Mouse (Mus musculus) cerebellum, postnatal 36 days (tissue): ENCODE measurements around the gene Babam2.

Experiments used
- DNase-seq, 2 experiments: peaks; one replicate each; pipeline ENCODE4 v3.0.0; 2021 to 2022; ENCODE audit warnings: mixed read lengths in 2 of 2

Gene Babam2

DNA sequence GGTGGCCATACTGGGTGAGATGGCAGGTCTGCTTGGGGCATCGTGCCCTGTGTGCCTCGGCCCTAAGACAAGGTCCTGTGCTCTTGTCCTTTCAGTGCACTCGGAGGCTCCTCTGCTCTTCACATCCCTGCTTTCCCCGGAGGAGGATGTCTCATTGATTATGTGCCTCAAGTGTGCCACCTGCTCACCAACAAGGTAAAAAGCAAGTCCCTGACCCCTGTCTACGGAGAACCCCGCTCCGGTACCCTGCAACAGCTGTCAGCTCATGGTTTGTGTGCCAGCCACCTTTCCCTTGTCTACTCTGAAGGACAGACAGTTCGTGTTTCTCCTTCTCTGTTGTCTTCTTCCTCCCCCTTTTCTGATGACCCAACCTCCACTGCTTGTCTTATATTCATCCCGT, 303.8 kb downstream of the Babam2 start:
- DNase-seq: no peak

DNA sequence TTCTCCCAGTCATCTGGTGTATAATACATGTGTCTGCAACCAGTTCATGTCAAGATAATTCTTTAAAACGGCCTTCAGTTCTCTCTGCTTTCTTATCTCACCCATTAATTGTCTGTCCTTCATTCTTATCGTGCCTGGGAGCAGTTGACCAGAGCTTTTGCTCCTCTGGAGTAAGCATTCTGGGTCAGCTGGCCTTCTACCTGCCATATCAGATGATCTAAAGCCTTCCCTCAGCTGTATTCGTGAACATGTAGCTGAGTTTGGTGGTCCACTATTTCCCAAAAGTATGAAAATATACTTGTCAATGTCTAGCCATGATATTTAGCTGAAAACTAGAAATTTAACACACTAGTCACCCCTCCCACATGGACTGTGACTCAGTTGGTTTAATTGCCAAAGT, 304.3 kb downstream of the Babam2 start:
- no peak for DNase-seq

DNA sequence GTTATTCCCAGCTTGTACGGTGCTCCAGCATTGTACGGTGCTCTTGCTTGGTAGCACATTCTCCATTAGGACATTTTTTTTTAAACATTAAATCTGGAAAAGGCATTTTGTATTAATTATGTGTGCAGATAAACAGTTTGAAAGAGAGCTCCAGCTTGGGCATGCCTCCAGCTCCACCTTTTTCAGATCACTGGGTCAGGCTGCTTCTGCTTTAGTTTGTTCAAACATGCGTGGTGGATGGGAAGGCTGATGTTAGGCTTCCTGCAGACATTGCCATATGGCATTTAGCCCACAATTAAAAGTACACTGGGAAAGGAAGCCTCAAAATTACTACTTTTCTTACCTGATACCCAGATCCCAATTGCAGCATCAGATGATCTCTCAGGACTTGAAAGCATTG, 310.9 kb downstream of the Babam2 start:
- no peak for DNase-seq

DNA sequence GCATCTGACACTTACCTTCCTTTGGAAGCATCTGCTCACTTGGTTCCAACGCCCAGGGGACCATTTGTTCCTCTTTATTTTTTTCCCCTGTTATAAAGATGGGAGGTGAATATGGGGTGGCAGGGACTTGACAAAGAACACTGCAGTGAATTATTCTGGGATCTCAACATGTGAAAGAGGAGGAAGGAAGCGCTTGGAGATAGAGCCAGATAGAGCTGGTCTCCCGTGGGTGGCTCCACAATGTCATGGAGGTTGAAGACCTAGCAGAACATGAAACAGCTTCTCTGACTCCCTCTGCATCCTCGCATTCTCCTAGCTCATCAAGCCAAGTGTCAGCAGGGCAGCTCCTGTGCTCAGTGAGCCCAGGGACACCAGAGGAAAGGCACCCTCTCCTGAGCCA, 312.6 kb downstream of the Babam2 start:
- DNase-seq: no peak

DNA sequence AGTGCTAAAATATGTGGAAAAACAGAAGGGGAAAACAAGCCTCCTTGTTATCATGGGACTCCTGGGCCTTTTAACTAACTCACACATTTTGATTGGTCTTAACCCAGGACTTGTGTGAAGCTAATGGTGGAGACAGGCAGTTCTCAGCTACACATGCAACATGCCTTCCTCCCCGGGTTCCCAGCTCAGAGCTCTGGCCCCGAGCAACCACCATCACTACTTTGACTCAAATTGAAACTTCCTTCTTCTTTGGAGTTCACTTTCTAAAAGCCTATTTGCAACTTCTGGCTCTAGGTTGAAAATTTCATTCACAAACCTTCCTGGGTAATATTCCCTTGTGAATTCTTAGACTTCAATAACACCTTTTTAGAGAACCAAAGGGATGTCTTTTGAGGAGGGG, 315.6 kb downstream of the Babam2 start:
- no peak for DNase-seq

DNA sequence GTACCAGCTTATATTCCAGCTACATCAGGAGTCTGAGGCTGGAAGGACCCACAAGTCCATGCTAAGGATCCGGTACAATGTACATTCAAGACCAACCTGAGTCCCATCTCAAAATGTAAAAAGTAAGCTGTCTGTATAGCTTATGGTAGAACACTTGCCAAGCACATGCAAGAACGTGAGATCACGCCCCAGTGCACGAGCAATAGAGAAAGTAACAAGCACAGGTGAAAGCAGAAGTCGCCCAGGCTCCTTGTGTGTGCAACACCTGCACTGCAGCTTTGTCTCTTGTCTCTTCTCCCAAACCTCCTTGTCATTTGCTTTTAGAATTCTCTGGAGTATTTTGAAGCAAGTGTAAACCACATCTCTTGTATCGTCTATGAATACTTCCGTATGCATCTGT, 317.3 kb downstream of the Babam2 start:
- no peak for DNase-seq

DNA sequence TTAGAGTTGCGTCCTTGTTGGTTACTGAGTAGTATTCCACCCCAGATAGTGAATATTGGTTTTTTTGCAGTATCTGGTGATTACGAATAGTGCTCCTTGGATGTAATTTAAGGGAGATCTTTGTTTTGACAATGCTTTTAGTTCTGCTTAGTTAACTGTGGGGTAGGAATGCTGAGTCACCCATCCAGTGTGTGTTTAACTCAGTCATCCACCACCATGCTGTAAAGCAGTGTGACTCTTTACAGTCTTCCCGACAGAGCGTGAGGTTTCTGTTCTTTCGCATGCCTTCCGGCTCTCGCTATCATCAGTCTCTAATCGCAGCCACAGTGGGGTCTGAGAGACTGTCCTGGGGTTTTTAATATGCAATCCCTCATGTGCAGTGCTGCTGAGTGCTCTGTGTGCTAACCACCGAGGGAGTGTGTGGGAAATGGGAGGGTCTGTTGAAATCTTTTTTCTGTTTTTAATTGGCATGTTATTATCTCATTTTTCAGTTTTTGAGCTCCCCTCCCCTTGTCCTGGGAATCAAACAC, 318.5 kb downstream of the Babam2 start:
- no peak for DNase-seq

DNA sequence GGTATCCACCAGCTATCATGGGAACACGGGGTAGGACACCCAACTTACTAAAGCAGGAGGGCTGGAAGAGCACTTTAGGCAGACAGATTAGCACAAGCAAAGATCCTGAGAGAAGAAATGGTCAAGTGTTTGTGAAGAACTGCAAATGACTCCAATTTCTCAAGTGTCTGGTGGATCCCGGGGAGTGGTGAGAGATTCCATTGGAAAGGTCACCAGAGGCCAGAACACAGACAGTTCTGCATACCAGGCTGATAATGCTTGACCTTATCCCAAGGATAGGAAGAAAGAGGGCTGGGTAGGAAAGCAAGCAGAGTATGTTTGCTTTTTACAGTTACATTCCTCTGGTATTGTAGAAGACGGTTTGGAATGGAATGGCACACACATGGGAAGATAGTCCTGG, 320.2 kb downstream of the Babam2 start:
- no peak for DNase-seq

DNA sequence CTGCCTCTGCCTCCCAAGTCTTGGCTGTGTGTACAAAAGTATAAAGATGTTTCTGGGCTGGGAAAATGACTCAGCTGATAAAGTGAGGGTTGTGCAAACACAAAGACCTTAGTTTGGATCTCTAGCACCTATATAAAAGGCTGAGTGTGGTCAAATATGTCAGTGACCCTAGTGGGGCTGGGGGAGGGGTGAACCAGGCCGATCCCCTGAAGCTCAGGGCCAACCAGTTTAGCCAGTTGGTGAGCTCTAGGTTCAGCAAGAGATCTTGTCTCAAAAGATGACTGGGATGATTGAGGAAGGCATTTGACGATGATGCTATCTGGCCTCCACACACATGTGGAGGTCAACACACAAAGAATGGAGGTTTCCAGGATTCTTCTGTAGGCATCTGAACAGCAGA, 320.8 kb downstream of the Babam2 start:
- DNase-seq: no peak

DNA sequence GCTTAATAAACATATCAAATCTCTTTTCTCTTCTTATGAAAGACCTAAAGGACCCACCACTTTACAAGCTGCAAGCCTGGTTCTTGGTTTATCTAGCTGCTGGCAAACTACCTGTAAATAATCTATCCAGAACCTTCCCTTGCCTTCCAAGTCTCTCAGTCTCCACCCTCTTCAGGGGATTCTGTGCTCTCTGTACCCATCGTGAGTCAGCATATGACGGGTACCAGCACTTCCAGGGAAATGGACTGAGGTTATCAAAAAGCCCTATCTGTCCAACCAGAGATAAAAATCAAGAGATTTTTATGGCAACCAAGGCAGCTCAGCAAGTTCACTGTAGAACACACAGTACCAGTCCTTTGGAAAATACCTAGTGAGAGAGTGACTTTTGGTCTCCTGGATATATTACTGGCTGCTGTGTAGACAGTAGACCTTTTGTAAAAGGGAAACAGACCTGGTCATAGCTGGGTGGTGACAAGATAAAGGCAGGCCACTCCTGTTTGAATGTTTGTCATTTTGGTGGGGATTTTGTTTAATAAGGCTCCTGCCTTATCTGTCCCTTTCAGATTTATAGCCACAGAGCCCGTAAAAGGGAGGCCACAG, 332.4 kb downstream of the Babam2 start:
- DNase-seq: no peak

DNA sequence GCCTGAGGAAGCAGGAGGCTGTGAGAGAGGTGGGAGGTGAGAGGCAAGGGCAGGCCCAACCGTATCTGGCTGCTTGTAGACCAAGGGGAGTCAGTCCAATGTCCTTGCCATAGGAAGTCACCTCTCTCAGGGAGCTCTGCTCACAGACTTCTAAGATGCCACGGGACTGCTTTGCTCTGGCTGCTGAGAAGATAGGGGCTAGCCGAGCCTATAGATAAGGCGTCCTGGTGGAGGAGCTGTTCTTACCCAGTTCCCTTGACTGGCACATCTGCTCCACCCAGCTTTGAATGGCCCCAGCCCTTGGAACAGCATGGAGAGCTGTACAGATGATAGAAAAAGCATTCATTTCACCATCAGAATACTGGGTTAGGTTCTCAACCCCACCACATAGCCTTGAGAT, 335.7 kb downstream of the Babam2 start:
- no peak for DNase-seq

DNA sequence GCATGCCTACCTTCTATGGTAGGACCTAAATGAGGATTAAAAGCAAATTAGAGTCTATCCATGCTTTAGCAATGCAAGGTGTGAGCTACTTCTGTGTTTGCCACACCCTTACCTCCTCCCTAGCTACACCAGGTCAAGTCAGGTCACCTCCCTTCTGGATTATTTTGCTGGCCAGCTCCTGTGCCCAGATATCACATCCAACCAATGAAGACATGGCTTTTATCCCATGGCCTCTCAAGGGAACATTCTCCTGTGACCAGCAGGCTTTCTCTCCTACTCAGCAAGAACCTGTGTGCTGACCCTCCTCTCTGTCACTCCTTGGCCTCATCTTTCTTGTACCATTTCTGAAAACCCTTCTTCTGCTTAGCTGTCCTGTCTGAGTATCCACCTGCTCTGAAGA, 336.1 kb downstream of the Babam2 start:
- DNase-seq: no peak

DNA sequence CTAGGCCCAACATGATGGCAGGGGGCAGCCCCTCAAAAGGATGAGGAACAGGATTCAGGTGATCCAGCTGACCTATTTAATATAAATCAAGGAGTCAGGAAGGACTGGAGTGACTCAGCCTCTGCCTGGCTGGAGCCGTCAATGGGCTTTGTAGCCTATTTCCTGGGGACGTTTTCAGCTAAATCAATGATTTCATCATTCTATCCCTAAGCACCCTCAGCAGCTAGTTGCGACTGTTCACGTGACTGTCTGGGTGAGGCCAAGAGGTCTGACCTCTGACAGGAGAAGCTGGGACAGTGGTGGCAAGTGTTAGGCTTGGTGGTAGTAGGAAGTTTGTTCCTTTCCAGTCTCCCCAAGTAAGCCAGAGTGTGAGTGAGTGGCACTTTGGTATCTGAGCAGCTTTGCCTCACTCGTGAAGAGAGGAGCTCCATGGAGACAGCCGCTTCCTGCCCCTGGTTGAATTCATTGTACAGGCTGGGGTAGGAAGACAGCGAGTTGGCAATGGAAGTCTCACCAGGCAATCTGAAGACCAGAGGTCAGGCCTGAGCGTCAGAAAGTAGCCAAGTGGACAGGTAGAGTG, 337.1 kb downstream of the Babam2 start:
- DNase-seq: no peak

DNA sequence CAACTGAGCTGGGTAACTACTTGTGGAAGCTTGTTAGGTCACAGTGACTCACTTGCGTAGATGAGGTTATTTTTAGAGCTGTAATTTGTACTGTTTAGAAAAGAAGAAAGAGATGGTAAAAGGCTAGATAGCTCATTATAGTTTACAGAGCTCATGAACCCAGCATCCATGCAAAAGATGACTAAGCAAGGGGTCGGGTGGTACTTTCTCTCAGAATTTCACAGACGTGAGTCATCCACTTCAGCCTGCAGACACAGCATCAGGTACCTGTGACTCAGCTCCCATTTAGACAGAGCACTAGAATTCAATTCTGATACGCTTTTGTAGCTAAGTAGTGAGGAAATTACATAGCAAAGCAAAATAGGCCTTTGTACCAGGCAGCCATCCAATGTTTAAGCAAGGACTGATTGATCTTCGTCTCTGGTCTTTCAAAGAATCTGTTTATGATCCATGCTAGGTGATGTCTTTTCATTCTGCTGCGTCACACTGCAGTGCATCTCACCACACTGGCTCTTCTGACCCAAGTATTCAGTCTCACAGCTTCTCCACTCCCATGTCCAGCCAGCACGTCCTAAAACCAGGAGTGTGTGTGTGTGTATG, 338.3 kb downstream of the Babam2 start:
- DNase-seq: no peak

DNA sequence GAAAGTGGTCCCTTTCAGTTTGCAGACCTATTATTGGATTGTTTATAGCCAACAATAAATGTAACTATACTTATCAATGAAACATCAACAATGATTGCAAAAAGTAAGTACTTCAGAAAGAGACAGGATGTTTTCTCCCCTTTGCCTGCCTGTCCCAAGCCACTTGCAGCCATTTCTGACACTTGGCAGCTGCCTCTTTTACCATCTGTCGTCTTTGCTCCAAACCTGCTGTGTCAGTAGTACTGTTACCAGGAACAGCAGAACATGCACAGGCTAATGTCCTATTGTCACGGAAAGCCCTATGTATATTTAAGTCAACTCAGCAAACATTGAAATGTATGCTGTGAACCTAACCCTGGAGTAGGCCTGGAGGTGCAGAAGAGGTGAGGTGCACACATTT, 339.4 kb downstream of the Babam2 start:
- DNase-seq: peak; percentile 43 to 49

DNA sequence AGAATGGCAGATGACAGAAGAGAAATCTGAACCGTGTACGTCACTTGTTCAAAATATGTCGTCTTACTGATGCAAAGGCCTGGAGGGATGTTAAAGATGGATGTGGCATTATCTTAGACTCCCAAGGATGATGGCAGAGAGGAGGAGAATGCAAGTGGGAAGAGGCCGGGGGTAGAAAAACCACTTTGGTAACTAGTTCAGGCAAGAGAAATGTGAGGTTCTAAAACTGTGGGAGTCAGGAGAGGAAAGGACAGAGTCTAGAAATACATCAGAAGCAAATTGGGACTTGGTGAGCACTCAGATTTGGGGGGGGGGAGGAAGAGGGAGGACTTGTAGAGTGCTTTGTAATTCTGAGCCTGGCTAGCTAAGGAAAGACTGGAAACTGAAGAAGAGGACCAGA, 340.1 kb downstream of the Babam2 start:
- DNase-seq: no peak

DNA sequence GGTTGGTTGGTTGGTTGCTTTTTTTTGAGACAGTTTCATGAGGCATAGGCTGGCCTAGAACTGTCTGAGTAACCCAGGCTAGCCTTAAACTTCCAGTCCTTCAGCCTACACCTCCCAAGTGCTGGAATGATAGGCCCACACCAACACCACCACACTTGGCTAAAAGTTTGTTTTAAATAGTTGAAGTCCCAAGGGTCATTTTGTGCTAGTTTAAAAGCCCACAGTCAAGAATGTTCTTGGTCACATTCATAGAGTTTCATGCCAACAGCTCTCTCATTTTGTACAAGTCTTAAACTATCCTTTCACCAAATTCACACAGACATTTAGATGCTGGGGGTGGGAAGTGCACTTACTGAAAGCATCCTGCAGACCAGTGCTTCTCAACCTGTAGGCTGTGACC, 341.5 kb downstream of the Babam2 start:
- DNase-seq: no peak

DNA sequence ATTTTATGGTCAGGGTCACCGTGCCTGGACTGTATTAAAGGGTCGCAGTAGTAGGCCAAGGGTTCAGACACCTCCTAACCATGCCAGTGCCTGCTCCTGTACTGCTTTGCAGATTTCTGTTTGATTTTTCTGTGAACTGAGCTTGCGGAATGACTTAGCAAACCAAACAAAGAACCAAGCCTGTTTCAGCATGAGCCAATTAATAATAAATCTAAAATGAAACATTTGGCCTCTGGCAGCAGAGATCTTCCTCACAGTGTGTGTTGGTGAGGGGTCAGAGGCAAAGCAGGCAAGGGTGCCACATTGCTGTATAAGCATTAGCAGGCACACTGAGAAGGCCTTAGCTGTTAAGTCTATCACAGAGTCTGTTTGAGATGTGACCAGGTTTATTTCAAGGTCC, 342.0 kb downstream of the Babam2 start:
- DNase-seq: no peak

DNA sequence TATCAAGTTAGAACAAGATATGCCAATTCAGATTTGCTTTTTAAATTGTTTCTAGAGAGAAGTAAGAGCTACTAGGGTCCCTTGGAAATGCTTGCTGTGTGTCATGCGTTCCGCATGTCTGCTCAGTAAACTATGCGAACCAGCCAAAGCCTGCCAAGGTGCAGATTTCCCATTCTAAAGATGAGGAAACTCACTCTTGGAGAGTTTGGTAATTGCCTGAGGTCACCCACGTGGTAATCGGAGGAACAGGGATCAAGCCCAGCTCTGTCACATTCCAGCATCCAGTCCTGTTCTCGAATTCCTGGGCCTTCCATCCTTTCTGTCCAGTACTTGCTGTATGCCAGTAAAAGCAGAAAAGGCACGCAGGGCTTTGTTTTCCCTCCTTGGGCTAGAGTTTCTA, 345.7 kb downstream of the Babam2 start:
- no peak for DNase-seq

DNA sequence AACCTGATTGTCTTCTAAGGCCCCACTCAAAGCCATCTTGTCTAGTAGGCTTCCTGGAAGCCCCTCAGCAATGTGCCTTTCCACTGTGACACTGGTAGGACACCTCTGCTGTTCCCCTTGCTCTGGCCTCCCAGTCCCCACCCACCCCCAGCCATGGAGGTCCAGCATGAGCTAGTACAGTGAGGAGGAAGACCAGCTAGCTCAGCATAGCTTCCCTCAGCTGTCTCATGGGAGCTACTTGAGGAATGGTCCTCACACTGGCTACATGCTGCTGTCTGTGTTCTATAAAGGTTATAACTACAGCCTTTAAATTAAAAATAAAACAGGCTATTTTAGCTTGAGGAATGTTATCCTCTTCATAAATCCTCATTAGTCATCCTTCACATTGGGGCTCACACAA, 346.5 kb downstream of the Babam2 start:
- DNase-seq: no peak

DNA sequence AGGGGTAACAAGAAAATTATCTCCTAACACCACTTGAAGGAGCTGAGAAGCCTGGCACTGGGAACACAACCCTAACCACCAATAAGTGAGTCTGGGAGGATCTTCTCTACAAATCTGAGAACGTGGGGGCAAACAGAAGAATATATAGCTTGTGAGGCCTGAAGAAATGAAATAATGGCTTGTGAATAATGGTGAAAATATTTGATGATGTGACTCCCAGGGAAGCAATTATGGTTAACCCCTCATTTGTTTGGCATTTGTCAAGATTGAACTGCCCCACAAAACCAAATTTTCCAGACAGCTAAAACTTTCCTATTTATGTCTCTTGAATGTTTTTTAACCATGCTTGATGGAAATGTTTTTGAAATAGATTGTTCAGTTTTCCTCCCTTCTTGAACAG, 354.4 kb downstream of the Babam2 start:
- DNase-seq: no peak

DNA sequence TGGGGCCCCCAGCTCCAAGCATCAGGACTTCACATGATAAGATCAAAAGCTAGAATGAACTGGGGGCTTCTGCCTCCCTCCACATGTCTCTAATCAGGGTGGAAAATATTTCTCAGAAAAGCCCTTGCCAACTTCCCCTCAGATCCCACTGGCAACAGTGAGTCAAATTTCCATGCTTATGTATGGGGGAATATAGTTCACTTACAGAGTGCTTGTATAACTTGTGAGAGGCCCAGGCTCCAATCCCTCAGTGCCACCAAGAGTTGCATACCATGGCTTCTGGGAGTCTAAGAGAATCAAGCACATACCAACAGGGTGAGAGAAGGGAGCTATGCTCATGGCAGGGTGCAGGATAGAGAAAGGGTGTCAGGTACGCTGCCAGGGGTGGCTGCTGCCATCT, 355.0 kb downstream of the Babam2 start:
- no peak for DNase-seq

DNA sequence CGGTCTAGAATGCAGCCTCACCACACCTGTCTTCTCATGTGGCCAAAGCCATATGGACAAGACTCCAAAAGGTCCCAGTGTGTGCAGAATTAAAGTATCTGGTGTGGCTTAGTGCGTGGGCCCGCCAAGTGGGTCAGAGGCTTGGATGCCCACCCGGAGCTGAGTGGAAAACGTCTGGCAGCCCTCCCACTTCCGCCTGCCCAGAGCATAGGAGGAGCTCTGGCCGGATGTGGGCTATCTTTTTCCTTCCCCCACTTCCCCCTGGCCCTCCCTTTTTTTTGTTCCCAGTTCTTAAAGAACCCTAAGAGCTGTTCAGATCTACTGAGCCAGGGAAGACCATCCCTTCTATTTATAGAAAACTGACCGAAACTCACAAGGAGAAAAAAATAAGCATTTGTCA, 356.0 kb downstream of the Babam2 start:
- DNase-seq: no peak

DNA sequence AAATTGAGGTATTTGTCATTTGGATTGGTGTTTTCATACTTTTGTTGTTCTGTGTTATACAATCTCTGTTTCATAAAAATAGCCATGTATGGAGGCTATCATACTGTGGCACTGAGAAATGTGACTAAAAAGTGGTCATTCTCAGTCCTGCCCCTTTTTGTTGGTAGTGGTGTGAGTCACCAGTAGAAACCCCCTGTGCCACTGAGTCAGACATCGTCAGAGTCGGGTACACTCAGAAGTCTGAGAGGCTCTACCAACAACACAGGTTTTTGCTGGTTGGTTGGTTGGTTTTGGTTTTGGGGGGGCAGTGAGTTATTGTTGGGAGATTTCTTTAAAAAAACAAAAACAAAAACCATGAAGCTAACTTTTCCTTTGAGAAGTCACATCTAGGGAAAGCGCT, 358.2 kb downstream of the Babam2 start:
- no peak for DNase-seq

DNA sequence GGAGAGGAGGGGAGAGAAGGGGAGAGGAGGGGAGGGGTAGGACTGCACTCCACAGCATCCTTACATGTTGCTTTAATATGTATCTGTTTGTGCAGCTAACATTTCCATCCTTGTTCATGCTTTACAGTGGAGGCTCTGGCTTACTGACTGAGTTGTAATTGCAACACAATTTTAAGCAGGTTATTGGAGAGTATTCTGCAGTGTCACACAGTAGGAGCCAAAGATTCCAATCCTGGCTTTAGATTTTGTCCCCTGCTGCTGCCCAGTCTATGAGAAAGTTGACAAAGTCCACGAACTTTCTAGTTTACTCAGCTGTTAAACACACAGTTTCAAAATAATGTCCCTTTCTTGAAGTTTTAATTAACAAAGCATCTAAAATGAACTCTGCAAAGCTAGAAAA, 358.6 kb downstream of the Babam2 start:
- no peak for DNase-seq
